Mouse (Mus musculus): ENCODE measurements at regions not wholly inside any gene's neighbourhood (a gene's known extent, or its start where the extent isn't known, plus 50 kb on each side); places are given as distances from the start of the nearest gene placed in this dataset.

DNA sequence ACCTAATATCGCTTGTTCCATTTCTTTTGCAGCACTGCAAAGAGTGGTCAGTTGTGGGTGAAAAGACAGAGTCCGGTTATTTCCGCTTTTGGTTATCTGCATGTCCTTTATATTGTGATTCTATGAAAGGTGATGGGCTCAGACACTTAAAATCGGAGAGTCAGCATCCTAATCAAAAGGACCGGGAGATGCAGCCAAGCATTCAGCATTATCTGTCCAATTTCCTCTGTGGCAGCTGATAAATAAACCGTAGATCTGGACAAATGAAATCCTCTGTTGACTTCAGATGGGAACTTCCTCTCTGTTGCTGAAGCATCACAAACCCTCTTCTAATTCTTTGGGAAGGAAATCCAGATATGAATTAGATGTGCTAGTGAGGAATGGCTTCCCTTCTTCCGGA is 325.7 kb upstream of the Arrdc4 start:
- Histone ChIP-seq H3K9me3 (ENCODE audit: control insufficient read depth, low read length) (no peaks in the 10 kb centered on the region), H3K36me3 (ENCODE audit: control insufficient read depth, insufficient read depth, low read length) (no peaks in the 10 kb centered on the region), H3K4me2 (replicated peaks; ENCODE audit: low read depth, low read length, severe bottlenecking) (no peak overlapping the region), H3K4me1 (ENCODE audit: control insufficient read depth, insufficient read depth, low read length) (no peaks in the 10 kb centered on the region), H3K27me3 (ENCODE audit: control insufficient read depth, insufficient read depth, low read length) (no peaks in the 10 kb centered on the region), H3K27ac (replicated peaks; ENCODE audit: low read depth, low read length) (no peak overlapping the region), H3K4me3 (replicated peaks; ENCODE audit: low read length) (no peak overlapping the region), H3K9ac (ENCODE audit: low read depth, low read length, severe bottlenecking) (no peak overlapping the region)
- ATAC-seq (ENCODE audit: low FRiP score, low read depth): no peak
- no peak for TF ChIP-seq POLR2A (IDR thresholded peaks at IDR 0.05; ENCODE audit: borderline replicate concordance, extremely low read depth, insufficient read depth, insufficient read length)
- 91% methylated on average over 7 of the region's 7 CpGs for WGBS
- DNase-seq (ENCODE audit: low spot score): no peak

GRCm38 (mm10) chr7:69062994-69063393 is 314.0 kb upstream of the Arrdc4 start:
- ATAC-seq (ENCODE audit: low FRiP score, low read depth) (no peak), DNase-seq (ENCODE audit: low spot score) (no peak)
- Histone ChIP-seq H3K4me1 (ENCODE audit: control insufficient read depth, insufficient read depth, low read length) (no peaks in the 10 kb centered on the region), H3K4me3 (replicated peaks; ENCODE audit: low read length) (no peak overlapping the region), H3K27ac (replicated peaks; ENCODE audit: low read depth, low read length) (no peak overlapping the region), H3K27me3 (ENCODE audit: control insufficient read depth, insufficient read depth, low read length) (no peaks in the 10 kb centered on the region), H3K4me2 (replicated peaks; ENCODE audit: low read depth, low read length, severe bottlenecking) (no peak overlapping the region), H3K9ac (ENCODE audit: low read depth, low read length, severe bottlenecking) (no peak overlapping the region), H3K36me3 (ENCODE audit: control insufficient read depth, insufficient read depth, low read length) (no peaks in the 10 kb centered on the region), H3K9me3 (ENCODE audit: control insufficient read depth, low read length) (no peaks in the 10 kb centered on the region)
- no peak for TF ChIP-seq POLR2A (IDR thresholded peaks at IDR 0.05; ENCODE audit: borderline replicate concordance, extremely low read depth, insufficient read depth, insufficient read length)
- WGBS: 70% methylated on average over 5 of the region's 5 CpGs

GRCm38 (mm10) chr7:69062506-69062905 is 313.5 kb upstream of the Arrdc4 start:
- 73% methylated on average over 7 of the region's 7 CpGs for WGBS
- Histone ChIP-seq H3K4me1 (ENCODE audit: control insufficient read depth, insufficient read depth, low read length) (no peaks in the 10 kb centered on the region), H3K4me2 (replicated peaks; ENCODE audit: low read depth, low read length, severe bottlenecking) (no peak overlapping the region), H3K27me3 (ENCODE audit: control insufficient read depth, insufficient read depth, low read length) (no peaks in the 10 kb centered on the region), H3K9me3 (ENCODE audit: control insufficient read depth, low read length) (no peaks in the 10 kb centered on the region), H3K27ac (replicated peaks; ENCODE audit: low read depth, low read length) (no peak overlapping the region), H3K36me3 (ENCODE audit: control insufficient read depth, insufficient read depth, low read length) (no peaks in the 10 kb centered on the region), H3K9ac (ENCODE audit: low read depth, low read length, severe bottlenecking) (no peak overlapping the region), H3K4me3 (replicated peaks; ENCODE audit: low read length) (no peak overlapping the region)
- TF ChIP-seq POLR2A (IDR thresholded peaks at IDR 0.05; ENCODE audit: borderline replicate concordance, extremely low read depth, insufficient read depth, insufficient read length): no peak
- DNase-seq (ENCODE audit: low spot score) (no peak), ATAC-seq (ENCODE audit: low FRiP score, low read depth) (no peak)

DNA sequence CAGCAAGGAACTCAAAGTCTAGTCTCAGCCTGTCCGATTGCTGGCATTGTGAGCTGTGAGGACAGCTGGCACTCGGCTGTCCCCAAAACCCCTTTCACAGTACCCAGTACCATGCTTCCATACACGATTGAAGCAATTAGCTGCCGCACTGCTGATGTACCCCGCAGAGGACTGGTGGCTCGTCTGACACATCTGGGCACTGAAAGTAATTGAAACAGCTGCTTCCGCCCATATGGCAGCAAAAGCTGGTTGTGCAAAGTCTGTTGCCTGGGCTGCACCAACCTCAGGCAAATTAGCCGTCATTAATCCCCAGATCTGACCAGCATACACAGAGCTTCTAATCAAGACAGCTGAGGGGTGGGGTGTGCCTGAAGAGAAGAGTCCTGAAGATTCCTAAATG is 313.1 kb upstream of the Arrdc4 start:
- WGBS: 19% methylated on average over 8 of the region's 8 CpGs
- ATAC-seq (ENCODE audit: low FRiP score, low read depth): no peak
- Histone ChIP-seq H3K9me3 (ENCODE audit: control insufficient read depth, low read length) (no peaks in the 10 kb centered on the region), H3K4me2 (replicated peaks; ENCODE audit: low read depth, low read length, severe bottlenecking) (no peak overlapping the region), H3K9ac (ENCODE audit: low read depth, low read length, severe bottlenecking) (no peak overlapping the region), H3K27me3 (ENCODE audit: control insufficient read depth, insufficient read depth, low read length) (no peaks in the 10 kb centered on the region), H3K4me1 (ENCODE audit: control insufficient read depth, insufficient read depth, low read length) (no peaks in the 10 kb centered on the region), H3K27ac (replicated peaks; ENCODE audit: low read depth, low read length) (no peak overlapping the region), H3K4me3 (replicated peaks; ENCODE audit: low read length) (no peak overlapping the region), H3K36me3 (ENCODE audit: control insufficient read depth, insufficient read depth, low read length) (no peaks in the 10 kb centered on the region)
- DNase-seq (ENCODE audit: low spot score): no peak
- TF ChIP-seq POLR2A (IDR thresholded peaks at IDR 0.05; ENCODE audit: borderline replicate concordance, extremely low read depth, insufficient read depth, insufficient read length): no peak

DNA sequence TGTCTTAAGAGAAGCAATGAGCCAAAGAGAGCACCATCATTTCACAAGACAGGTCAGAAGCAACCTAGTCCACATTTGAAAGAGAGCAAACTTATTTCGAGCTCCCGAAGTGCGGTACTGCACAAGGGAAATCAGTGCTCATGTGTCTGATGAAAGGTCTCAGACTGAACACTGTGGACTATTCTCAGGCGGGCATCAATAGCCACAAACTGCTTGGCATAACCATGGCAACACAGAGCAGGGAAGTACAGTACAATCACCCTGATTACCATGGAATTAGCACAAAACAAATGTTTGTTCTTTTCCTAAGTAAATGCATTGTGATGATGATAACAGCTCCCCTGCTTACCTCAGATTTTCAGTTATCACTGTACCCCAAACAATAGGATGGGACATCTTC is 312.2 kb upstream of the Arrdc4 start:
- Histone ChIP-seq H3K9ac (ENCODE audit: low read depth, low read length, severe bottlenecking) (no peak overlapping the region), H3K36me3 (ENCODE audit: control insufficient read depth, insufficient read depth, low read length) (no peaks in the 10 kb centered on the region), H3K27ac (replicated peaks; ENCODE audit: low read depth, low read length) (no peak overlapping the region), H3K9me3 (ENCODE audit: control insufficient read depth, low read length) (no peaks in the 10 kb centered on the region), H3K4me2 (replicated peaks; ENCODE audit: low read depth, low read length, severe bottlenecking) (no peak overlapping the region), H3K4me1 (ENCODE audit: control insufficient read depth, insufficient read depth, low read length) (no peaks in the 10 kb centered on the region), H3K27me3 (ENCODE audit: control insufficient read depth, insufficient read depth, low read length) (no peaks in the 10 kb centered on the region), H3K4me3 (replicated peaks; ENCODE audit: low read length) (no peak overlapping the region)
- 86% methylated on average over 4 of the region's 4 CpGs for WGBS
- DNase-seq (ENCODE audit: low spot score): no peak
- TF ChIP-seq POLR2A (IDR thresholded peaks at IDR 0.05; ENCODE audit: borderline replicate concordance, extremely low read depth, insufficient read depth, insufficient read length): no peak
- no peak for ATAC-seq (ENCODE audit: low FRiP score, low read depth)

GRCm38 (mm10) chr7:69016575-69016974 is 267.5 kb upstream of the Arrdc4 start:
- no peak overlapping the region for H3K9ac ChIP-seq (ENCODE audit: low read depth, low read length, severe bottlenecking)
- 53% methylated on average over 8 of the region's 8 CpGs for WGBS

More at GRCm38 (mm10) chr7:69016575-69016974, 267.5 kb upstream of the Arrdc4 start:
- Histone ChIP-seq H3K27ac (replicated peaks; ENCODE audit: low read depth, low read length) (no peak overlapping the region), H3K4me2 (replicated peaks; ENCODE audit: low read depth, low read length, severe bottlenecking) (no peak overlapping the region), H3K4me3 (replicated peaks; ENCODE audit: low read length) (no peak overlapping the region), H3K27me3 (ENCODE audit: control insufficient read depth, insufficient read depth, low read length) (no peaks in the 10 kb centered on the region), H3K4me1 (ENCODE audit: control insufficient read depth, insufficient read depth, low read length) (no peaks in the 10 kb centered on the region), H3K9me3 (ENCODE audit: control insufficient read depth, low read length) (no peaks in the 10 kb centered on the region), H3K36me3 (ENCODE audit: control insufficient read depth, insufficient read depth, low read length) (no peaks in the 10 kb centered on the region)
- ATAC-seq (ENCODE audit: low FRiP score, low read depth) (no peak), DNase-seq (ENCODE audit: low spot score) (no peak)
- no peak for TF ChIP-seq POLR2A (IDR thresholded peaks at IDR 0.05; ENCODE audit: borderline replicate concordance, extremely low read depth, insufficient read depth, insufficient read length)
